Mouse (Mus musculus): ENCODE data around the gene Trib3.
A peak's percentile ranks its signal among the peaks of the same experiment; 100 is the strongest.
"Not testable (repeated sequence)": the region's sequence is repeated elsewhere in the genome, so short reads cannot be mapped to it uniquely, and the experiment has no call there.

The Trib3 gene

DNA sequence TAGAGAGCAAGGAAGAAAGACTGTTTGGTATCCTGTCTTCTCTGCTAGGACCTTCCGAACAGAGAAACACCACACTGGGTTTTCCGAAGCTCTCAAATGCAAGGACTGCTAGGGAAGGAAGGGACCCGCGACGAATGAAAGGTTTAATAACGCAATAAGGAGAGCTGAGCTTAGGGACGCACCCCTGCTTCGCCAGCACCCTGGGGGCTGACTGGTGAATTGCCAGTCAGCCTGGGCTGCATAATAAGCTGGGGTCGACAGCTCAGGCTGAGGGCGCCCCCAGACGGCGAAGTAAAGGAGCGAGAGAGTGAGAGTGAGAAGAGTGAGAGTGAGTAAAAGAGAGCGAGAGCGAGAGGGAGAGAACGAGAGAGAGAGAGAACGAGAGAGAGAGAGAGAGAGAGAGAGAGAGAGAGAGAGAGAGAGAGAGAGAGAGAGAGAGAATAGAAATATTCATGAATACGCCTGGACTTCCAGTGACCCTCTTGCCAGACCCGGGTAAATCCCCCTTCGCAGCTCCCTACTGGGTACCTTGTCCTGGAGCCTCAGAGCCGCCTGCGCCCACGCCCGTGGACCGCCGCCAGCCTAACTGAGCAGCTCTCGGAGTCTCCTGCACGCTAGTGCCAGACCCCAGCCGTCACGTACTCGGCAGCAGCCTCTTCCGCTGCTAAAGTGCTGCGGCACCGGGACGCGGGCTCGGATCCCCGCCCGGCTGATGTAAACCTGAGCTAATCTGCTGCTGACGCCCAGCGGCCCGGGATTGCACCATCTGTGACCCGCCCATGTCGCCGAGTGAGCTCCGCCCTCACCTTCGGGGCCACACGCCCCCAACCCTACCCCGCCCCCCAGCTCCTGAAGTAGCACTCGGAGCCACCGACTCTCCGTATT is at the start of gene Trib3:
Gene Trib3 (minus strand): TSS at position 704 of the 885 bp plus-strand sequence.
- DNase-seq (ENCODE audit: low spot score in 2 of 2): peak; percentile 71 to 82

DNA sequence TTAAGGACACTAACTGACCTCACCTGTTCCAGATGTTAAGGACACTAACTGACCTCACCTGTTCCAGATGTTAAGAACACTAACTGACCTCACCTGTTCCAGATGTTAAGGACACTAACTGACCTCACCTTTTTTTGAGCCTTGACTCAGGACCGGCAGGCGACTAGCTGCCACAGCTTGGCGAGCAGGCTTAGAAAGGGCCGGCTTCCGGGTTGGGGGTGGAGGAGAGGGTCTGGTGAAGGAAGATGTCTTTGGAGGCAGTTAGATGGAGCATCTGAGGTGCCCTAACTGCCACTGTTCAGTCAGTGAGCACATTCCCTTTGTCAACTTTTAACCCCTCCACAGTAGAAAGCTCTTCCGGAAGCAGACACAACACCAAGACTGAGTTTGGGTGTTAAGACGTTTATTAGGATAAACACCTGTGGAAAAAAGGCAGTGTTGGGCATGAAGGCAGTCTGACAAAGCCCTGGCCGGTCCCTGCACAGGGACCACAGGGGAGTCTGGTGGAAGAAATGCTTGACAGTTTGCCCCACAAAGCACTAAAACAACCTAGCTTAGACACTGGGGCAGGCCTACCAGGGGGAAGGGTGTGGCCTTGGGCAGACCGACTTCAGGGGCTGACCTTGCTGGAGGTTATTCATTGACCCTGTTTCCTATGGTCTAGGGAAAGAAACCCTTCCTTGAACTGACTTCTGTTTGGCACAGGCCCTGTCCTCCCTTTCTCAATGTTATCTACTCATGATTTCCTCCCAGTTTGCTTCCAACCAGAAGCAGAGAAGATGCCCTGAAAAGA is 49.6 kb upstream of the Trib3 start:
- DNase-seq (ENCODE audit: low spot score in 2 of 2): no peak

DNA sequence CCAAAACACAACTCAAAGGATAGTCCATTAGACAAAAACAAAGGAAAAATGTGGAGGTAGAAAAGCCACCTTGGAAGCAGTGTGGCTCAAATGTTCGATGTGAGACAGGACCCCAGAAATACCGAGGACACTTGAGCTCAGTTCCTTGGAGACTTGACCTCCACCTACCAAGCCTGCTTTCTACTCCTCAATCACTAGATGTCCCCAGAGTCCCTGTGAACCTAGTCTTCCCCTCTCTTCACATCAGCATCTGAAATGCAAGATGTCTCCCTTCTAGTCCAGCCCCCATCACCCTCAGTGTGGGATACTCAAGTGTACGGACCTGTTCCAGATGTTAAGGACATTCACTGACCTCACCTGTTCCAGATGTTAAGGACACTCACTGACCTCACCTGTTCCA is 49.0 kb upstream of the Trib3 start:
- DNase-seq (ENCODE audit: low spot score in 2 of 2): no peak

DNA sequence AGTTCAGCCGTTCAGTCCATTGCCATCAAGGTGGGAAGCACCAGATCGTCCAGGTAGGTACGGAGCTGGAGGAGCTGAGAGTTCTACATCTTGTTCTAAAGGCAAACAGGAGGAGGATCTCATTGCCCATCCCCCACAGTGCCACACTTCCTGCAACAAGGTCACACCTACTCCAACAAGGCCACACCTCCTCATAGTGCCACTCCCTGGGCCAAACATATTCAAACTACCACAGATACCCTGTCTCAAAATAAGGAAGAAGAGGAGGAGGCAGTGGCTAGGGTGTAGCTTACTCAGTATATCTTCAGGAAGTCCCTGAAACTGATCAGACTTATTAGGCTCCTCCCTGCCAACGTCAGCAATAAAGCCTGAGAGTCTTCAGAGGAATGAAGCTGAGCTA is 40.4 kb upstream of the Trib3 start:
- no peak for DNase-seq (ENCODE audit: low spot score in 2 of 2)

DNA sequence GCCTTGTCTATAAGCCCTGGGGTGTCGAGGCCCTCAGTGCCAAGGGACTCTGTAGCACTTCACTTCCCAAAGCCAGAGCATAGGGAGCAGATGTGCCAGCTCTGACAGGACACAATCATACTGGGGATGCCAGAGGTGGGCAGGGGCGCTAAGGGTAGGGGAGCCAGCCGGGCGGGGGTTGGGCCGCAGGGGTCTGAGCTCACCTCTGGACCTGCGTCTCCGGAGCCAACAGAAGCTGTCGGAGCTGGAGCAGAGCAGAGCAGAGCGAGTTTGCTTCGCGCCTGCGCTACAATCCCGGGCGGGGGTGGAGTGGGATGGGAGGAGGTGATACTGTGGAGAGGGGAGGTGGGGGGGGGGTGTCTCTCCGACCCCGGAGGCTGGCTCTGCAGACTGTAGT is 32.5 kb upstream of the Trib3 start, which contains the start of gene Nrsn2:
Gene Nrsn2 (minus strand): TSS at position 294 of the 397 bp plus-strand sequence.
- no peak for DNase-seq (ENCODE audit: low spot score in 2 of 2)

DNA sequence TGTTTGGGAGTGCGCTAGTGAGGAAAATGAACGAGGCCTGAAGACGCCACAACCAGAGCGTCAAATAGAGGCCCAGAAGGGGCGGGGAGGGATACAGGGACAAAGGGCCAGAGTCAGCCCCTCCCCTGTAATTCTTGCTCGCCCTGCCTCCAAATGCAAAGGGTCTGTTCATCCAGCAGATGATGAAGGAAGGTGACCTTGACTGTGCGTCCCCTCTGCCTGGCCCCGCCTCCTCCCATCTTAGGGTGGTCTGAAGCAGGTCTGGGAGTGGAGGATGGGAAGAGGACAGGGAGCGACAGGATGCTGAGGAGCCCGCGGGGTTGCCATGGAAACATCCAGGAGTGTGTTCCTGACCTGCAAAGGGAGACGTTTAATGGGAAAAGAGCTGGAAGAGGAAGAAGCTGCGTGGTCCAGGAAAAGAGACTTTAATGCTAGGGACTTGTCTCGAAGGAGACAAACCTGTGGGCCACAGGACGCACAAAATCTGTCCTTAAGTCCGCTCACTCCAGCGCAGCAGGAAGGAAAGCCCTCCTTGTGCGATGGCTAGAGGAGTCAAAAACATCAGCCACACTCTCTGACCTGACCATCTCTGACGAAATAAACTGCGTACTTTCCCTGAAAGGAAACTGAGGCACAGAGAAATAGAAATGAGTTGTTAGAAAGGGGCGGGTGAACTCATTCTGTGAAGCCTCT is 32.0 kb upstream of the Trib3 start:
- DNase-seq (ENCODE audit: low spot score in 2 of 2): no peak

DNA sequence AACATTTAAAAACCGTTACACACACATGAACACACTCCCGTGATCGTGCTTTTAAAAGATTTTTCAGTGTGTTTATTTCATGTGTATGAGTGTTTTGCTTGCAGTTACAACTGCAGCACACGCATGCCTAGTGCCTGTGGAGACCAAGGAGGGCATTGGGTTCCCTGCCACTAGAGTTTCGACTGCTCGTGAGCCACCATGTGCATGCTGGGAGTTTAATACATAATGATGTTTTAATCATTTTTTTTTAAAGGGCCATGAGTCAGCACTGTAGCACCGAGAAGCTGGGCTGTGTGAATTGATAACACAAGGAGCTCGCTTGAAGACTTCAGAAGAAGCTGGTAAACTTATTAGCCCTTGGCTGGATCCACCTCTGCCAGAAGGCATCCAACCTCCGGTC is 29.7 kb upstream of the Trib3 start:
- DNase-seq (ENCODE audit: low spot score in 2 of 2): no peak

DNA sequence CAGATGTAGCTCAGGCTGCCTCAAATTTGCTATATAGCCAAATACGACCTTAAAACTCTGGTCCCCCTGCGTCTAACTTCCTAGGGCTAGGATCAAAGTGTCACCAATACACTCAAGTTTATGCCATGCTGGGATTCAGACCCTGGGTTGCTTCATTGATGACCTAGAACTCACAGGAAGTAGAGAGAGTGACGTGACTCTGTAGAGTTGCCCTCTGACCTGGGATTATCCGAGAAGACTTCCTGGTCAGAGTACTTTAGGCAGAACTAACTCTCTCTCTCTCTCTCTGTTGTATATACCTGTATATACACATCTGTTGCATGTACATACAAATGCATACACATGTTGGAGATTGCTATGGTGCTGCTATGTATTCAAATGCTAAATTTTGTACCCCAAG is 28.8 kb upstream of the Trib3 start:
- no peak for DNase-seq (ENCODE audit: low spot score in 2 of 2)

DNA sequence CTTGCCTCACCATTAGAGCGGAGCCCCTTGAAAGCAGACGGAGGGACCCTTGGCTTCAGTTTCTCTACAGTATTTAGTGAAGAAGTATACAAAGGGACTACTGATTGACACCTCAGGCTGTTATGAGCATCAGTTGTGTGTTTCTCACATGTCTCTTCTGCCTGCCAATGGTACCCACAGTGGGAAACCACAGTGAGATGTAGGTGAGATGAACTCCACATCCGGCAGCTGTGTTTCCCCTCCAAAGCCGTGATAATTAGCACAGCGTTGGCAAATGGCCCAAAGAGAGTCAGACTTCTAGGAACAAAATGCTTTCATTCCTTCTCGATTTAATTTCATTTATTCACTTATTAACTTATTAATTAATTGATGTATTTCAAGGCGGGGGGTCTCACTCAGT is 28.3 kb upstream of the Trib3 start:
- no peak for DNase-seq (ENCODE audit: low spot score in 2 of 2)

DNA sequence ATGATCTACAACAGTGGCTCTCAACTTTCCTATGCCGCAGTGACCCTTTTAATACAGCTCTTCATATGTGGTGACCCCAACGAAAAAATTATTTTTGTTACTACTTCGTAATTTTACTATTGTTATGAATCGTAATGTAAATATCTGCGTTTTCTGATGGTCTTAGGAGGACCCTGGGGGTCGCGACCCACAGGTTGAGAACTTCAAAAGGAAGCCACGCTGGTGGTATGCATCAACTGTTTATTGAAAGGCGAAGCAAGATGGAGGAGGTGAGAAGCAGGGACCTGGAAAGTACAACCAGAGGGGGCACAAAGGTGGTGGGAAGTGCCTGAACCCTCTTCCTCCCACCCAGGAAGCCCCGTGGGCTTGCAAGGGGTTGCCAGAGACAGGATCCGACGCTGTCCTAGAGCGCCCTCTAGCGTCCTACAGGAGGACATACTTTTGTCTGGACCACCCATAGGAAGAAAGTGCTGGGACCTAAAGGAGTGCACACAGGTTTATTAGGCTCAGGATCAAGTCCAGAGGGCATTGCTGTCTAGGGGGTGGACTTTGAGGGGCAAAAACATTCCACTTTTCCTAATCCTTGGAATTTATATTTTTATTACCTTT is 24.8 kb upstream of the Trib3 start:
- DNase-seq (ENCODE audit: low spot score in 2 of 2): no peak

DNA sequence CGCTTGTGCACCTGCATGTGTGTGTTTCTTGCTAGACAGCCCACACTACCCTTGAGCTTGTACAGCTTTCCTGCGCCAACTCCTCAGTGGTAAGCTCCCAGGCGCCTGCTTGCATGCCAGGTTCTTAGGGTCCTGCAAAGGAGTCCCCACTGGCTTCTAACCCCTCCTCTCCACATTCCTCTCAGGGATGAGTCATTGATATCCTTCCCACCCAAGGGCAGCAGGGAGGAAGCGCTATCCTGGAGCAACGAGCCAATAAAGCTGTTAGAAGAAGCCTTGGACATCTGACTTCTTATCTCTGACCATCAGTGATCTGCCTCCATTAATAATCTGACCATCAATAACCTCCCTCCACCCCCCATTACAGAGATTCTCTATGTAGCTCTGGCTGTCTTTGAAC is 24.1 kb upstream of the Trib3 start:
- no peak for DNase-seq (ENCODE audit: low spot score in 2 of 2)

DNA sequence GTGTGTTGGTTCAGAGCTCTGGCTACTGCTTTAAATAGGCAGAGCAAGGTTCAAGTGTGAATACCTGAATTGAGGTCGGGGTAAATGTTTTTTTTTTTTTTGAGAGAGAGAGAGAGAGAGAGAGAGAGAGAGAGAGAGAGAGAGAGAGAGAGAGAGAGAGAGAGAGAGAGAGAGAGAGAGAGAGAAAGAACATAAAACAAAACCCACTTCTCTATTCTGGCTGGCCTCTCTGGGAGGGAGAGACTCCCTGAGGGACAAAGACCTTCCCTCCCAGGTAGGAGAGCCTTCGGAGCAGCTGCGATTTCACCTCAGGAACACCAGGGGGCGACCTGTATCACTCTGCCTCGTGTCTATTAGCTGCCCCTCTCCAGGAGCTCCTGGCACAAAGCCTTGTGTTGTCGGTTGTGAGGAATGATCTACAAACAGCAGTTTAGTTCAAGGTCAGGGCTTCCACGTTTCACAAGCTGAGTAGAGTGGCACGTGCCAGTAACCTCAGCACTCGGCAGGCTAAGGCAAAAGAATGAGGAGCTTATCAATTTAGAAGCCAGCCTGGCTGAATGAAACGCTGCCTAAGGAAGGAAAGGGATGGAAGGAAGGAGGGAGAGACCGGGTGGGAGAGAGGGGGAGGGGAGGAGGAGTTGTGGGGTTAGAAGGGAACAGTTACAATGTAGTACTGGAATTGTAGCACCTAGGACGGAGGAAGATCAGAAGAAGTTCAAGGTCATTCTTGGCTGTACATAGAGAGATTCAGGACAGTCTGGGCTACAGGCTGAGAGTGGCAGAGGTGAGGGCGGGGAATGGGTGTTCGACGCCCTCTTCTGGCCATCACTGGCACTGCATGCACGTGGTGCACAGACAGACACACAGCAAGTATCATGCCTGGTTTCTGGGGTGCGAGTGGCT is 19.7 kb upstream of the Trib3 start:
- DNase-seq (ENCODE audit: low spot score in 2 of 2): peak; percentile 70 to 71

DNA sequence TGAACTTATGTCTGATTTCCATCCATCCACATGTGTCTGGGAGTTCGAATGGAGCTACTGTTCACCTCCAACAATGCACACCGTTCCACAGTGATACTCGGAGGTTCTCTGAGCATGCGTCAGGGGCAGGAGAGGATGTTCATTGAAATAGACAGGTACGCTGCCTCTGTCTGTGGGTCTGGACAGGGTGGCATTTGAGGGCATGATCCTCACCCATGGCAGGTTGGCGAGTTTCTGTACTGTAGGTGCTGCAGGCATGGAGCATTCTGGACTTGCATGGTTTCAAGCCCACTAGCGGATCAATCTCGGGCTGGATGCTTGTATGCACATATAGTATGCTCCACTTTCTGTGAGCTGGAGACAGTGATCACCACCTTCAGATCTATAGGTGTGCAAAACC is 17.4 kb upstream of the Trib3 start:
- DNase-seq (ENCODE audit: low spot score in 2 of 2): no peak

DNA sequence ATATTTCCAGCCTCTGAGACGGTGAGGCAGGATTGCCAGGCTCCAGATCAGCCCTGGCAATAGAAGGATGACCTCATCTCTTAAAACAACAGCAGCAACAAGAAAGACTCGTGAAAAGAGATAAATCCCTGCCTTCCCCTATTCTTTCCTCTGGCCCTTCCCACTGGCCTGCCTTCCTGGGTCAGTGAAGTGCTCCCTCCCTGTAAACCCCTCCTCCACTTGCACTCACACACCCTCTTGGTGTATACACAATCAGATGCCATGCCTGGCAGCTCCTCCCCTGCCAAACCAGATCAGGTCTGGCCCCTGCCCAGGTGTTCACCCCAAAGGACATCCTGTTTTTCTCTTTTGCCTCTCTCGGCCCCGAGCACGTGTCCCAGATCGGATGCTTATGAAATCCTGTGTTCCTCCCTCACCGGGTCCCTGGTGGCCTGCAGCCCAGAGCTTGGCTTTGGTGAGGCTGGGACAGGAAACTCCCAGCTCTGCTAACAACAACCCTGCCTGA is 16.5 kb upstream of the Trib3 start:
- no peak for DNase-seq (ENCODE audit: low spot score in 2 of 2)

DNA sequence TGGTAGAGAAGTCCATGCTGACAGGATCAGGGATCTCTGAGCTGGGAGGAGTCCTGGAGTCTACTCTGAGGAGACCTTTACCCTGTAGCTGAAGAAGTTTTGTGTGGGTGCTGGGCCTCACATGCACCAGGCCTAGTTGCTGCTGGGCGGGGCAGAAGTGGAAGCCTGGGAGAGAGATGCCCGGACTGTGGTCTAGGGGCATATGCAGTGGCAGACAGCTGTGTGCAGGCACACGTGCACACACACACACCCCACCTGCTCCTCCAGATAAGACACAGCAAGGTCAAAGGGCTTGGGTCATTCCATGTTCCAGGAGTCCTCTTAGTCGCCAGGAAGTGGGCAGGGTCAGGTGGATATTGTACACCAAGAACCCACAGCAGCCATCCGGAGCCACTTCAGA is 15.8 kb upstream of the Trib3 start:
- DNase-seq (ENCODE audit: low spot score in 2 of 2): no peak

DNA sequence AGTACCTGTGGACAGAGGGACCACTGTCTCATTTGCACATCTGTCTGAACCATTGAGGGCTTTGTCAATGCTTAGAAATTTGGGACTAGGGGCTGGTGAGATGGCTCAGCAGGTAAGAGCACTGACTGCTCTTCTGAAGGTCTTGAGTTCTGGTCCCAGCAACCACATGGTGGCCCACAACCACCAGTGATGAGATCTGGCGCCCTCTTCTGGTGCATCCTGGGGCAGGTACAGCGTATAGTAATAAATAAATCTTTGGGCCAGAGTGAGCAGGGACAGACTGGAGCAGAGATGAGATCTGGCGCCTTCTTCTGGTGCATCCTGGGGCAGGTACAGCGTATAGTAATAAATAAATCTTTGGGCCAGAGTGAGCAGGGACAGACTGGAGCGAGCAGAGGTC is 15.1 kb upstream of the Trib3 start:
- DNase-seq (ENCODE audit: low spot score in 2 of 2): not testable (repeated sequence)

DNA sequence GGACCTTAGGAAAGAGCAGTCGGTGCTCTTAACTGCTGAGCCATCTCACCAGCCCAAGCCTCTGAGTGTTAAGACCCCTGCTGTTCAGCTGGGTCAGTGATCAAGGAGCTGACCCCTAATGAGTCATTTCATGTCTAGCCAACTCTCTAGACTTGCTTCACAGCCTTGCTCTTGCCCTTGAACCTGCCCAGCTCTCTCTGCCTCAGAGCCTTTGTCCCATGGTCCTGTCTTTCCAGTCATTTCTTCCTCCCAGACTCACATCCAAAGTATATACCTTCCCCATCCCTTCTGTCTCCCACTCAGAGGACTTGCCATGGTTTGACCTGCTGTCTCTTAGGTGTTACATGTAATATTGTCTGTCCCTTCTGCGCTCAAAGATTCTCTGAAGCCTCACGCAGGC is 13.4 kb upstream of the Trib3 start:
- no peak for DNase-seq (ENCODE audit: low spot score in 2 of 2)

DNA sequence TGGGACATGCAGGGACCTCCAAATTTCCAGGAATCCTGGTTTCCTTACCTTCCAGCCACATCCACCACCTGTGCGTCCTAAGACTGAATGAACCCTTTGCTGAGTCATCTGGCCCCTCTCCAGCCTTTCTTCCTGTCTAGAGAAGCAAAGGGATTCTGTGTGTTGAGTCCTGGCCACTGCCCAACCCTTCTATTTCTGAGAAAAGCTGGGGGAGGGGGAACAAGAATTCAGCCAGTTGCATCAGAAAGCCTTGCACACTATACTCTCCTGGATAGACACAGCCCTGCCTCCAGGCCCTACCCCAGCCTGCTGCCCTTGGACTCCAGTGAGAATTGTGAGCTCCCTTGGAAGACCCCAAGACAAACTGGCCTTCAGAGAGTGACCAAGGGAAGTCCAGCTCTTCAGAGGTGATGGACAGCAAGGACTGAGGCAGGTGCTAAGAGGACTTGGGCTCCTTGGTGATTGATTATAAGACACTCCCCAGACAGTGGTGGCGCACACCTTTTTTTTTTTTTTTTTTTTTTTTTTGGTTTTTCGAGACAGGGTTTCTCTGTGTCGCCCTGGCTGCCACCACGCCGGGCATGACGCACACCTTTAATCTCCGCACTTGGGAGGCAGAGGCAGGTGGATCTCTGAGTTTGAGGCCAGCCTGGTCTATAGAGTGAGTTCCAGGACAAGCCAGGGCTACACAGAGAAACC is 6.2 kb upstream of the Trib3 start:
- no peak for DNase-seq (ENCODE audit: low spot score in 2 of 2)

DNA sequence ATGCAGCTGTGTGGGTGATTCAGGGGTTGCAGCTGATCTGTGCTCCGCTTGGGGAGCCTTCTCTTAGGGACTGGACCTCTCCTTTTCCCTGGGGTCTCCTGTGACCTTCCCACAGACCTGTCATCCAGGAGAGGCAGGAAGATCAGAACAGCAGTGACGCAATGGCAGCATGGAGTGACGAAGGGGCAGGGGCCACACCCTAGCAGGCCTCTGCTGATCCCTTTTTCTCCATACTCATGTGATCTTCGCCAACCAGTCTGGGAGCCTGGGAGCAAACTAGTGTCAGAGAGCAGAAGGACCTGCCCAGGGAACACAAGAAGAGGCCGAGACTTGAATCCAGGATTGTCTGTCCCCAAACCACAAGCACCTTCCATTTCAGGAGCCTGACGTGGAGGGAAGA is 5.4 kb upstream of the Trib3 start:
- no peak for DNase-seq (ENCODE audit: low spot score in 2 of 2)

DNA sequence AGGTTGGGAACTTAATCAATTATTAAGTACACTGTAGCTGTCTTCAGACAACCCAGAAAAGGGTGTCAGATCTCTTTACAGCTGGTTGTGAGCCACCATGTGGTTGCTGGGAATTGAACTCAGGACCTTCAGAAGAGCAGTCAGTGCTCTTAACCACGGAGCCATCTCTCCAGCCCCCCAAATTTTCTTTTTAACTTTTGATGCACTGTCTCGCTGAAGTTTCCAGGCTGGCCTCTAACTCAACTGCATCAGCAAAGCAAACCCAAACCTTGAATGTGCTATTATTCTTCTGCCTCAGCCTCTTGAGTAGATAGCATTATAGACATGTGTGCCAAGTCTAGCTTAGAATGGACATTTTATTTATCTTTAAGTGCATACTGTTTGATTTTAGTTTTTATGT is 3.9 kb upstream of the Trib3 start:
- DNase-seq (ENCODE audit: low spot score in 2 of 2): no peak
